Mouse (Mus musculus) liver, embryonic 18 days (tissue): ENCODE results near the gene Cyp4f40. TPM values are rescaled to one million over a fixed set of nuclear protein-coding genes. Genes with fewer than 3 reads are reported as not detected.

Source experiments
- polyA plus RNA-seq: library from polyadenylated mRNA; depleted of rRNA; stranded (reverse); fragments of >200 nt; gene quantifications from 2 replicates; pipeline ENCODE4 v1.2.3, GENCODE M21; 2012; rRNA removed

Cyp4f40 gene
- not detected in 2 replicates for polyA plus RNA-seq

GRCm38 (mm10) chr17:32658712-32659111, at the start of gene Cyp4f40:
Gene Cyp4f40, plus strand, starts transcription at chr17:32658900.

DNA sequence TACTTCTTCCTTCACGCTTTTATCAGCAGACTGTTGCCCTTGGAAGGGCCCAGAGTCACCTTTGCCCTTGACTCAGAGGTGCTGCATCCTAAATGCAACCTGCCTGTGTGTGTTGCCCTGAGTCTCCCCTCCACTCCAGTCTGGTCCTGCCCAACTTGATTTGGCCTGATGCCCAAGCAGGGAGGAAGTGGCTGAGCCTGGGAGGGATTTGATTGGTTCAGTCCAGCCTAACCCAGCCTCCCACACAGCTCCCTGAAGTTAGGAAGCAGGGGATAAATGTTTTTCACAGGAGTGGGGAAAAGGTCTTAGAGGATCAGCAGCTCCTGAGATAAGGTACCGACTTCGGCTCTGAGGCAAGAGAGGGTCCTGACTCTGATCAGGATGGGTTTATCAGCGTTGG, 37.7 kb upstream of the Cyp4f40 start, which contains the start of gene Cyp4f37:
Gene Cyp4f37 (plus strand): TSS at position 292 of the 400 bp plus-strand sequence.

DNA sequence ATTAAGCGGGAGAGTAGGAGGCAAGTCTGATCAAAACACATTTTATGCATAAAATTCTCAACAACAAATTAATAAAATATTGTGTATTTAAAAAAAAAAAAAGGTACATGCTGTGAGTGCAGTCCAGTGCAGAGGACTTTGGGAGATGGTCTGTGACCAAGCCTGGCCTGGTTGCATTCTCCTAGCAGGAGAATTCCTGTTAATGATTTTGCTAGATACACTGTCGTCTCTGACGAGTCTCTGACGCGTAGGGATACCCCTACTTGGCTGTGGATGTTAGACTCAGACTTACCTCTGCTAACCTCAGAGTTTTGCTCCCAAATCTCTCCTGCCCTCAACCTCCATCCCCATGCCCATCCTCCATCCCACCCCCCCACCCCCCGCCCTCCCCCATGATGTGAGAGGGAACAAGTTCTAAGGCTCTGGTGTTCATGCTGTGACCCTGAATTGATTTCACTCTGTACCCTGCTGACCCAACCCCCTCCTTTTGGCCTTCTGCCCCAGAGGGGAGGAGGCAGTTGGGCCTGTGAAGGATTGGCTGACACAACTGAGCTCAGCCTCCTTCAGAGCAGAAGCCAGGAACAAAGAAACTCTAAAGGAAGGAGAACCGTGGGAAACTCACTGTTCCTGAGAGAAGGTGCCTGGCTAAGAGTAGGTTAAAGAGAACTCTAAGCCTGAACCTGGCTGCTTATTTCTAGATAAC, 26.5 kb downstream of the Cyp4f40 start, which contains the start of gene Cyp4f15:
Gene Cyp4f15 (plus strand): TSS at position 580 of the 703 bp plus-strand sequence.

Other genes starting within 250 kb of the Cyp4f40 start
- gene Pglyrp2, start 234.7 kb upstream of the Cyp4f40 start, polyA plus RNA-seq: 22.9 and 24.4 TPM in 2 replicates
- gene Cyp4f39, start 206.2 kb upstream of the Cyp4f40 start, polyA plus RNA-seq: 0.06 and 0.08 TPM in 2 replicates
- 3.5 and 4.0 TPM in 2 replicates for gene Cyp4f17, start 152.8 kb upstream of the Cyp4f40 start, polyA plus RNA-seq
- 5.0 and 5.4 TPM in 2 replicates for gene Cyp4f16, start 122.3 kb upstream of the Cyp4f40 start, polyA plus RNA-seq
- not detected in 2 replicates for gene Cyp4f37, start 37.6 kb upstream of the Cyp4f40 start, polyA plus RNA-seq
- 27.6 and 28.3 TPM in 2 replicates for gene Cyp4f15, start 26.7 kb downstream of the Cyp4f40 start, polyA plus RNA-seq
- 6.3 and 7.3 TPM in 2 replicates for gene Zfp871, start 129.4 kb downstream of the Cyp4f40 start, polyA plus RNA-seq
- gene Zfp811, start 151.0 kb downstream of the Cyp4f40 start, polyA plus RNA-seq: 0.10 and 0.17 TPM in 2 replicates
- gene Zfp799, start 171.4 kb downstream of the Cyp4f40 start, polyA plus RNA-seq: 1.2 and 1.3 TPM in 2 replicates
- gene Zfp870, start 232.7 kb downstream of the Cyp4f40 start, polyA plus RNA-seq: 1.4 and 1.5 TPM in 2 replicates